Mouse (Mus musculus): Measurements from ENCODE around the gene Ern2. TPM values are rescaled to one million over a fixed set of nuclear protein-coding genes. Genes with fewer than 3 reads are reported as not detected.

Gene Ern2
- total RNA-seq (2021) = not detected
- long read RNA-seq, experiment 1 = 0 reads
- long read RNA-seq, experiment 2 = 0 reads

GRCm38 (mm10) chr7:122186043-122186442, at the start of gene Ern2:
TSS of gene Ern2 (minus strand) at chr7:122186207.
- DNase-seq (ENCODE audit: low spot score in 2 of 2) = no peak

DNA sequence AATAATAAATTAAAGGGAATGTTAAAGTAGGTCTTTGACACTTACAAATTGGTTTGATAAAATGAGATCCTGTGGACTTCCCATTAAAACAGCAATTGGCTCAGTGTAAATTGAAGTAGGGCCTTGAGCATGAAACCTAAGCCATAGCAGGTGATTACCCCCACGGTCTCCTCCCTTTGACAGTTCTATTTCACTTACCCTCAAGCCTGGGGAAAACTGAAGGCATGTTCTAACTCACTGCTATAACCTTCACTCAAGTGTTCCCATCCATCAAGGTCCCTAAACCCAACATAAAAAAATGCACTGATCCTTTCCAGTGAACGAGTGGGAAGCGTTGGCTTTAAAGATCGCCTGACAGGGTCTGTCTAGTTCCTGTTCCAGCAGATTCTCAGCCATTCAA, 44.9 kb upstream of the Ern2 start:
- no peak for DNase-seq (ENCODE audit: low spot score in 2 of 2)

DNA sequence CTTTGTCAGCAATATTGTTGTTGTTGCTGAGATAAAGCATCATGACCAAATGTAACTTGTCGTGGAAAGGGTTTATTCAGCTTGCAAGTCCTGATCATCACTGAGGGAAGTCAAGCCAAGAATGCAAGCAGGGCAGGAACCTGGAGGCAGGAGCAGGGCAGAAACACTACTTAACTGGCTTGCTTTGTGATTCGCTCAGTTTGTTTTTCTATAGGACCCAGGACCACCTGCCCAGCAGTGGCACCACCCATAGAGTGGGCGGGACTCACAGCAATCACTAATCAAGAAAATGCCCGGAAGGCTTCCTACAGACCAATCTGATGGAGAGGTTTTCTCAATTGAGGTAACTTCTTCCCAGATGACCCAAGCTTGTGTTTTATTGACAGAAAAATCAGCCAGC, 43.9 kb upstream of the Ern2 start:
- no peak for DNase-seq (ENCODE audit: low spot score in 2 of 2)

DNA sequence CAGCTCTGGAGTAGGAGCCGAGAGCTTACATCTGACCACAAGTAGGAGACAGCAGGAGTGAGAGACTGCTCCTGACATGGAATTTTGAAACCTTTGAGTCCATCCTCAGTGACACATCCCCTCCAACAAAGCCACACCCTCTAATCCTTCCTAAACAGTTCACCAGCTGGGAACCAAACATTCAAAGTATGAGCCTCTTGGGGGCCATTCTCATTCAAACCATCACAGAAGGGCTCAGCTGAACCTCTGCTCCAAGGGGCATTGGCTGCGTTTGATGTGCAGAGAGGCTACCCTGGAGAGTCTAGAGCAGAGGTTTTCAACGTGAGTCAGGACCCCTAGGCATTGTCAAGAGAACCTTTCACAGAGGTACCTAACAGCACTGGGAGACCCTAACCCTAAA, 43.3 kb upstream of the Ern2 start:
- no peak for DNase-seq (ENCODE audit: low spot score in 2 of 2)

- DNase-seq (ENCODE audit: low spot score in 2 of 2) = no peak
These were observed 40.7 kb upstream of the Ern2 start for GRCm38 (mm10) chr7:122226744-122227143.

DNA sequence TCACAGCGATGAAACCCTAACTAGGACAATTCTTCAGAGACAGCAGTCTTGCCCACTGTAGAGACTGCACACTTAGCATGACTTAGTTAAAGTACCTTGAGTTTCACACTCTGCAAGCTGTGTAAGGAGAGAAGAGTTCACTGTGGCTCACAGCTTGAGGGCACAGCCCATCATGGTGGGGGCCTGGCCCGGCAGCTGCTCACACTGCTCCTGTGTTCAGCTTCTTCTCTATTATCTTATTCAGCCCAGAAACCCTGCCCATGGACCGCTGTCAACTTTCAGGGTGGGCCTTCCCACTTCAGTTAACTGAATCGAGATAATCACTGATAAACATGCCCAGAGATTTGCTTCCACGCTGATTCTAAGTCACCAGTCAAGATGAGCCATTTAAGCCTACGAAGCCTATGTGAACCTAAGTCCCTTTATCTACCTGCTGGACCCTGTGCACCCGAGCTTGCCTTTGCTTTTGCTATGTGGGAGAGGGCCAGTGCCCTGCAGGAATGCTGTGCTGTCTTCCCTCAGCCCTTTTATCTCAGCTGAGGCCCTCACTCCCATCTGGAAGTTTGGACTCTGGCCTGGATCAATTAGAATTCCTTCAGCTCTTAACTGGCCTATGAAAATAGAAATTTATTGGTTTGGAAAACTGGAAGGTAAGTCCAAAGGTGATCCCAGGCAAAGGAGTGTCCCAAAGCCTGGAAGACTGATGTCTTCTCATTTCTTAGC, 40.2 kb upstream of the Ern2 start:
- no peak for DNase-seq (ENCODE audit: low spot score in 2 of 2)

DNA sequence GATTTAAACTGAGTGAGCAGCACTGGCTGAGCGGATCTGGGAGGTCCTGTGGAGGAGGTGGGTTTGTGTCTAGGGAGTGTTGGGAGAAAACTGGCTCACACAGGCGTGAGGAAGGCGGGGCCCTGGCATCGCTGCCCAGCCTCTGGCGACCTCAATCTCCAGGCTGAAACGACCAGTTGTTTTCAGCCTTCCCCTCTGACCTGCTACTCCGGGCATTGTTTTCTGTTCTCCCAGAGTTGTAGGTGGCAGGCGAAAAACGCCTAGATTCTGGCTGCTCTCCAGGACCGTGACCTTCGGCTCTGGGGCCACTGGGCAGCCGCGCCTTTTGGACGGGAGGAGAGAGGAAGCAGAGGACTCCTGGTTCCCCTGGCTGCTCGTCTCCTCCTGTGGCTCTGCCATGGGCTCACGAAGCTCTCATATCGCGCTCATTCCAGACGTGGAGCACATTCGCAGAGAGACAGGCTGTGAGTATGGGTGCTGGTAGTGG, 33.4 kb upstream of the Ern2 start, which contains the start of gene Chp2:
Gene Chp2 (plus strand): TSS at position 182 of the 487 bp plus-strand sequence.
- peak in 1 of 2 experiments; percentile 29 for DNase-seq (ENCODE audit: low spot score in 2 of 2)

DNA sequence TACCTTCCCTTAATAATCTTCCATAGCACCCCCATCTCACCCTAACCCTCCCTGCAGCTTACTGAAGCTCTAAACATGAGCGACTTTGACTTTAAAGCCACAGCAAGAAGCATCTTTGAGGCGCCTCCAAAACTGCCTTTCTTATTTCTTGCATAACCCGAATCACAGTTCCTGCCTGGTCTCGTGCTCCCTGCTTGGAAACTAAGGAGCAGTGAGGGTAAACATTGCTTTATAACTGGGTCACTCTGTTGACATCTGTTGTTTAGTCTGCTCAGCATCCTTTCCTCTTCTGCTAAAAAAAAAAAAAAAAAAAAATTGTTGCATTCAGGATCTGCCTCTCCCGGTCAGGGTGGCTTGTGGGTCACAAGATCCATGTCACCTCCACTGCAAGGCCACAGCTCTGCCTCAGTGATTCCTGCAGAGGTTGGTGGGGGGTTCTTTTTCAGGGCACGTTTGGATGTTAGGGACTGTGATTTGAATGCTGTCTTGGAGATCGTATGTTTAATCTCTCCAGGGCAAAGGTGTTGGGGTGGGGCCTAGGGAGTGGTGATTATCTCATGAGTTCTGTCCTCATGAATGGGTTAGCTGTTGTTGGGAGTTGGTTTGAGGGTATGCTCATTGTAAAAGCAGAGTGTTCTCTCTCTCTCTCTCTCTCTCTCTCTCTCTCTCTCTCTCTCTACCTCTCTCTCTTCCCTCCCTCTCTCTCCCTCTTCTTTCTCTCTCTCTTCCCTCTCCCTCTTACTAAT, 22.4 kb upstream of the Ern2 start:
- no peak for DNase-seq (ENCODE audit: low spot score in 2 of 2)

- no peak for DNase-seq (ENCODE audit: low spot score in 2 of 2)
These were observed 20.1 kb upstream of the Ern2 start for GRCm38 (mm10) chr7:122206121-122206520.

DNA sequence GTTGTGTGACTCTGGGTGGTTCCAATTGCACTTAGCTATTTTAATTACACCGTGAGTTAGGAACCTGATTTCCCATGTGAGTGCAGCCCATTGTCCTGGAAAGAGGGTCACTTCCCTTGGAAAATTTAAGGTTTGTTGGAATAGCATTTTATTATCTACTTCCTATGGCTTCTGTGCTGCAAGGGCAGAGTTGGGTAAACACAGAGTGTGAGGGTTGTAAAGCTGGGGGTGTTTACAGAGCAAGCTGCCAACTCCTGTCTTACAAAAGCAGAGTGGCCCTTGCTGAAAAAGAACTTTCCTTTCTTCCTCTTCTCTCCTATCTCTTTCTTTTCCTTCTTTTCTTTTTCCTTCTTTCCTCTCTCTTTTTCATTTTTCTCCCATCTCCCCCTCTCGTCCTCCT, 17.9 kb upstream of the Ern2 start:
- DNase-seq (ENCODE audit: low spot score in 2 of 2) = no peak

GRCm38 (mm10) chr7:122199296-122199695, 13.3 kb upstream of the Ern2 start:
- DNase-seq (ENCODE audit: low spot score in 2 of 2) = no peak

- peak in 1 of 2 experiments; percentile 24 for DNase-seq (ENCODE audit: low spot score in 2 of 2)
These were observed 11.3 kb upstream of the Ern2 start for GRCm38 (mm10) chr7:122197306-122197705.

DNA sequence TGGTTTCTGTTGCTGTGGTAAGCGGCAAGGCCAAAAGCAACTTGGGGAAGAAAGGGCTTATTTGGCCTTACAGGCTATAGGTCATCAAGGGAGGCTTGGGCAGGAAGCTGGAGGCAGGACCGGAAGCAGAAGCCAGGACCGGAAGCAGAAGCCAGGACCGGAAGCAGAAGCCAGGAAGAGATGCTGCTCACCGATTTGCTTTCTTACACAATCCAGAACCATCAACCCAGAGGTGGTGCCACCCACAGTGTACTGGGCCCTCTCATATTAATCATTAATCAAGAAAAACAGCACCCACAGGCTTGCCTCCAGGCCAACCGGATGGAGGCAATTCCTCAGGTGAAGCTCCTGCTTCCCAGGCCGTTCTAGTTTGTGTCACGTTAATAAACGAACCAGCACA, 10.8 kb upstream of the Ern2 start:
- DNase-seq (ENCODE audit: low spot score in 2 of 2) = no peak

DNA sequence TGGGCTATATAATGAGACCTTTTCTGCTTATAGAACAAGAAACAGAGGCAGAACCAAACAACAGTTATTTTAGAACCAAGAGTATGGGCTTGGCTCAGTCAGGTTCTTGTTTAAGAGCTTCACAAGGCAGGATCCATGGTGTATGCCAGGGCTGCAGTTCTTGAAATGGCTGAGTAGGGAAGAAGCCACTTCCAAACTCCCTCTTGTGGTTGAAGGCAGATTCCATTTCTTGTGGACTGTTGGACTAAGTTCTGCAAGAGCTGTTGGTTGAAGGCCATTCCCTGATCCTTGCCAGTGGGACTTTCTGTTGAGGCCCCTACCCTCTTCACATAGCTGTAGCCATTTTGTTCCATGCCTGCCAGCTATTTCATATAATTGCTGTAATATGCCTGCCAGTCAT, 7.9 kb upstream of the Ern2 start:
- DNase-seq (ENCODE audit: low spot score in 2 of 2) = no peak

GRCm38 (mm10) chr7:122191097-122191496, 5.1 kb upstream of the Ern2 start:
- DNase-seq (ENCODE audit: low spot score in 2 of 2) = no peak

- DNase-seq (ENCODE audit: low spot score in 2 of 2) = peak in 1 of 2 experiments; percentile 35
These were observed 3.5 kb upstream of the Ern2 start for GRCm38 (mm10) chr7:122189484-122189883.

- no peak for DNase-seq (ENCODE audit: low spot score in 2 of 2)
These were observed 1.4 kb downstream of the Ern2 start for GRCm38 (mm10) chr7:122184569-122184968.

- DNase-seq (ENCODE audit: low spot score in 2 of 2) = no peak
These were observed 5.3 kb downstream of the Ern2 start for GRCm38 (mm10) chr7:122180720-122181119.

DNA sequence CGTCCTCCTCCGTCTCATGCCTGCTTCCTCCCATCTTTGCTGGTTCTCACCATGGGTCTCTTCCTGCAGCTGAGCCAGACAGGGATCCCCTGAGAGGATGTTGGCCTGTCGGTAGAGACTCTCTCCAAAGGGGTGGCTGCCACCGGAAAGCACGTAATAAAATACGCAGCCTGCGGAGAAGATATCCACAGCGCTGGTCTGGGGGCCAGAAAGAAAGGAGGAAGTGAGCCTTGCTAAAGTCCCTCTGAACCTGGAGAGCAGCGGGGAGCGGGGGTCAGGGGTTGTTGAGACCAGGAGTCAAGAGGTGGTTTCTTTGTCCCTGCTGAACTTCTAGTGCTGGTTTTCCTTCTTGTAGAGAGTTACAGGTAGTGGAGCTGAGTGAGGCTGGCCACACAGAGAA, 14.4 kb downstream of the Ern2 start:
- DNase-seq (ENCODE audit: low spot score in 2 of 2) = no peak

DNA sequence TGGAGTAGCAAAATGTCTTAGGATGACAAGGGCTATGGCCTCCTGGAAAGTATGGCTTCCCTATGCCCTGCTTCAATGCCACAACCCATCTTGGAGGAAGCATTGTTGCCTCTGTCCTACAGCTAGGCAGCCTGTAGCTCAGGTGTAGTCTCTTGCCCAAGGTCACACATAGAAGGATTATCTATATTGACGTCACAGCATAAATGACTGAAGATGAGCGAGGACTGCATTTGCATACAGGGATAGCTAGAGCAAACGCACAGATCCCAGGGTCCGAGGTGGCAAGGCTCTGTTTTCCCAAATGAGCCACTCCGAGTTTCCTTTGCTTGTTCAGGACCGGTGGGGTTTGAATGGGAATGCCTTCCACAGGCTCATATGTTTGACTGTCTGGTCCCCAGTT, 15.3 kb downstream of the Ern2 start:
- no peak for DNase-seq (ENCODE audit: low spot score in 2 of 2)

- DNase-seq (ENCODE audit: low spot score in 2 of 2) = no peak
These were observed 18.8 kb downstream of the Ern2 start for GRCm38 (mm10) chr7:122167203-122167602.

DNA sequence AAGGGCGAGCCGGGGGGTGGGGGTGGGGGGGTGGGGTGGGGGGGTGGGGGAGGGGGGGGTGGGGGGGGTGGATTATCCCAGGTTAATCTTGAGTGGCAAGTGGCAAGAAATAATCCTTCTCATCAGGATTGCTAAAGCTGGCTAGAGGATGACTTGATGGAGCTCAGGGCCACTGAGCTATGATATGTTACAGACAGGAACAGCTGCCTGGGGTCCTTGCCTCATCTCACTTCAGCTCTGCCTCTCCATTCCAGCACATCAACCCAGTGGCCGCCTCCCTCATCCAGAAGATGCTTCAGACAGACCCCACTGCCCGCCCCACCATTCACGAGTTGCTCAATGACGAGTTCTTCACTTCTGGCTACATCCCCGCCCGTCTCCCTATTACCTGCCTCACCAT, 22.2 kb downstream of the Ern2 start:
- DNase-seq (ENCODE audit: low spot score in 2 of 2) = no peak
